ENCODE assay signal across 21 mouse cellular contexts in the genomic region with DNA sequence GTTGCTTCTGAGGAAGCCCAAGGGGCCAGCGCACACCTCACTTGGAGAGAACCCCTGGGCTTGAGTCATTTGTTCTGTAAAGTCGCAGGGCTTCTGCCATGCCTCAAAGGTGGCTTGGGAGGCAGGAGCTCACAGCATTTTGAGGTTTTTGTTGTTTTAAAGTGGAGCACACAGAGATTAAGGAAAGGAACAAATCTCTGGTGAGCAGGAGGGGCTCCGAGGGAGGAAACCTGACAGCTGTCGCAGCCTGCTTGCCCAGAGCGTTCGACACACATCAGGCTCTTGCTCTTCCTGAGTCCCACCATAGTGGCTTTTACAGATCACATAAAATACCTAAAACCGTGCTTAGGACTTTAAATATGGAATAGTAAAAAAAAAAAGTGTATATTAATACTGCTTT. TPM values are rescaled to one million over a fixed set of nuclear protein-coding genes. Genes with fewer than 3 reads are reported as not detected.
DNase-seq lines count a peak whose midpoint lies in the region; TF ChIP-seq lines count a peak whose summit lies in the region.
"Had no signal": no experiment of that assay in that cellular context is flagged by ENCODE, and none has a peak within 500 bp of the region (broad histone marks: within the 10 kb centered on the region; RNA-seq: fewer than 3 reads in every experiment).

No protein-coding gene starts in this region.

- peaks cover 53% of the 10 kb centered on the region for H3K36me3 ChIP-seq in thymus, adult 2 months (ENCODE audit: control insufficient read depth, insufficient read depth, low read length)
- H3K36me3 ChIP-seq in kidney, adult 2 months (ENCODE audit: control insufficient read depth, insufficient read depth, low read length), result no peaks in the 10 kb centered on the region; the same call in 1 of the 2 replicates

- no peaks in the 10 kb centered on the region for H3K27me3 ChIP-seq in thymus, adult 2 months (ENCODE audit: control insufficient read depth, insufficient read depth, low read length)
- no peaks in the 10 kb centered on the region for H3K27me3 ChIP-seq in kidney, adult 2 months (replicated peaks; ENCODE audit: control insufficient read depth, insufficient read depth, low read length)
- H3K27me3 ChIP-seq: CH12.LX; embryonic facial prominence, embryonic 12.5 days; forebrain, embryonic 13.5 days; forebrain, embryonic 15.5 days; Patski had no signal

- peak overlapping the region; percentile 24; the same call in 1 of the 2 replicates for H3K4me3 ChIP-seq in thymus, adult 2 months (ENCODE audit: control insufficient read depth, insufficient read depth, low read length)
- H3K4me3 ChIP-seq in kidney, adult 2 months (ENCODE audit: insufficient read depth, low read depth, low read length), result no peak overlapping the region
- H3K4me3 ChIP-seq: embryonic facial prominence, embryonic 10.5 days; embryonic facial prominence, embryonic 12.5 days; forebrain, embryonic 13.5 days; forebrain, embryonic 15.5 days had no signal

- H3K4me1 ChIP-seq in thymus, adult 2 months (replicated peaks; ENCODE audit: control insufficient read depth, insufficient read depth, low read length), result peaks cover 52% of the 10 kb centered on the region
- H3K4me1 ChIP-seq in kidney, adult 2 months (ENCODE audit: control insufficient read depth, insufficient read depth, low read length), result peaks cover 3% of the 10 kb centered on the region; the same call in 1 of the 2 replicates
- H3K4me1 ChIP-seq: embryonic facial prominence, embryonic 12.5 days had no signal

- TF ChIP-seq POLR2A in thymus, adult 2 months (IDR thresholded peaks at IDR 0.05; ENCODE audit: control insufficient read depth, extremely low read depth, insufficient read depth, low read length, poor library complexity), result no peak
- no peak for TF ChIP-seq POLR2A in kidney, adult 2 months (IDR thresholded peaks at IDR 0.05; ENCODE audit: low read depth, low read length)

- peak overlapping the region; percentile 98 for H3K27ac ChIP-seq in thymus, adult 2 months (ENCODE audit: control insufficient read depth, insufficient read depth, low read length)
- no peak overlapping the region for H3K27ac ChIP-seq in kidney, adult 2 months (ENCODE audit: insufficient read depth, low read depth, low read length)
- H3K27ac ChIP-seq: embryonic facial prominence, embryonic 10.5 days; embryonic facial prominence, embryonic 12.5 days; forebrain, embryonic 13.5 days; forebrain, embryonic 15.5 days had no signal

- WGBS in thymus, adult 2 months, result 12% methylated on average over 7 of the region's 7 CpGs
- WGBS in kidney, adult 2 months, result 76% methylated on average over 7 of the region's 7 CpGs

- no peak for TF ChIP-seq CTCF in thymus, adult 2 months (IDR thresholded peaks at IDR 0.05; ENCODE audit: borderline replicate concordance, control insufficient read depth, extremely low read depth, insufficient read depth, low read length, poor library complexity)
- no peak for TF ChIP-seq CTCF in kidney, adult 2 months (conservative IDR thresholded peaks at IDR 0.05; ENCODE audit: insufficient read depth, insufficient read length, low read depth, low read length)

- no peak for DNase-seq in thymus, adult 2 months
- no peak for DNase-seq in thymus, postnatal 10 days (ENCODE audit: low spot score in 2 of 2)
- DNase-seq in thymus, postnatal 14 days, result peak; percentile 66
- DNase-seq in thymus, postnatal 36 days, result peak; percentile 52 to 63
- DNase-seq in right cerebral cortex, postnatal 25 days, result no peak
- no peak for DNase-seq in lung, postnatal 36 days
- DNase-seq in kidney, adult 2 months, result no peak
- DNase-seq: adrenal gland, adult 8-10 months; adrenal gland, postnatal 14 days; adrenal gland, postnatal 36 days; cerebellum, adult 11-12 months; cerebellum, adult 2 months; cerebellum, adult 9-10 months; cerebellum, postnatal 10 days; cerebellum, postnatal 25 days had no signal

RNA-seq across cellular contexts. Expression of a gene that starts 11.3 kb away (rescaled TPM):
- 277 and 395 TPM in 2 replicates for polyA plus RNA-seq in thymus, adult 2 months (2012; rRNA removed)
- 62.0 and 65.9 TPM in 2 replicates for polyA plus RNA-seq in kidney, adult 2 months (2012; rRNA removed)

RNA-seq across cellular contexts. Expression of a gene that starts 30.3 kb away (rescaled TPM):
- polyA plus RNA-seq in thymus, adult 2 months (2012; rRNA removed), result 60.8 and 63.3 TPM in 2 replicates
- 23.5 and 28.7 TPM in 2 replicates for polyA plus RNA-seq in kidney, adult 2 months (2012; rRNA removed)

Comparison
In these comparisons a context has a peak if more than half of its experiments do, and no peak if none do; other contexts are left out.
1. DNase-seq: peak in thymus, postnatal 14 days (single experiment) and thymus, postnatal 36 days (2 of 2); none in thymus, adult 2 months (single experiment), thymus, postnatal 10 days (0 of 2), right cerebral cortex, postnatal 25 days (single experiment), lung, postnatal 36 days (single experiment) and kidney, adult 2 months (single experiment).